Mouse (Mus musculus) brain, adult 10 weeks (tissue): ENCODE measurements around the gene Gm28490. TPM values are rescaled to one million over a fixed set of nuclear protein-coding genes. Genes with fewer than 3 reads are reported as not detected.

Source experiments
- polyA plus RNA-seq: library from polyadenylated mRNA; stranded (reverse); fragments of 350-450 nt; fragmentation: Illumina TruSeq; extraction: RNeasy Lipid Tissue Mini Kit (QIAGEN cat#74804); gene quantifications from one replicate; pipeline ENCODE4 v1.2.3, GENCODE M21; 2015; ENCODE audit warnings: low read depth, low replicate concordance

The Gm28490 gene
- polyA plus RNA-seq = not detected

DNA sequence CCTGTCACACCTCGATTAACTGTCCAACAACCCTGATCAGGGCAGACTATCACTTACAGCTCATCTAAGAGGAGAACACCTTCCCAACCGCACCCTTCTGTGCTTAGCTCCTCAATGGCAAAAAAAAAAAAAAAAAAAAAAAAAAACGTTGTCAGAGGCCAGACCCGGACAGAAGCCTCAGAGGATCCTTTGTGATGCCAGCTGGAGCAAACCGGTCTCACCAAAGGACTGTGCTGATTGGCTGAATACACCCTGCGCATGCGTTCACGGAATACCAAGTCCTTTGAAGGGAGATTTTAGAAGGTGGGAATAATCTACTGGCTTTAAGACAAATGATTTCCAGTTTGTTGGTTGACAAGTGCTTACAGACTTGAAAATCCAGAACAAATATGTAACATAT is at the start of gene Gm28490:
Gm28490 (minus strand) TSS at position 101 of the 400 bp plus-strand sequence.

